Mouse (Mus musculus): Measurements from ENCODE around the gene Chst8.

Chst8 gene

GRCm38 (mm10) chr7:34752151-34752762, 60.3 kb downstream of the Chst8 start:
- in situ Hi-C loops (cut with MboI, MseI) = no loop called here

GRCm38 (mm10) chr7:34750350-34750749, 62.2 kb downstream of the Chst8 start:
- in situ Hi-C loops (cut with MboI, MseI) = no loop called here

GRCm38 (mm10) chr7:34749753-34750152, 62.8 kb downstream of the Chst8 start:
- in situ Hi-C loops (cut with MboI, MseI) = no loop called here

GRCm38 (mm10) chr7:34748501-34748900, 64.0 kb downstream of the Chst8 start:
- in situ Hi-C loops (cut with MboI, MseI) = no loop called here

- in situ Hi-C loops (cut with MboI, MseI) = no loop called here
These were observed 64.8 kb downstream of the Chst8 start for GRCm38 (mm10) chr7:34747661-34748060.

- in situ Hi-C loops (cut with MboI, MseI) = no loop called here
These were observed 65.9 kb downstream of the Chst8 start for GRCm38 (mm10) chr7:34746586-34746985.

- in situ Hi-C loops (cut with MboI, MseI) = no loop called here
These were observed 66.3 kb downstream of the Chst8 start for GRCm38 (mm10) chr7:34746165-34746564.

GRCm38 (mm10) chr7:34745426-34745825, 67.1 kb downstream of the Chst8 start:
- in situ Hi-C loops (cut with MboI, MseI) = no loop called here

- in situ Hi-C loops (cut with MboI, MseI) = no loop called here
These were observed 67.5 kb downstream of the Chst8 start for GRCm38 (mm10) chr7:34744994-34745393.

GRCm38 (mm10) chr7:34743411-34744085, 69.0 kb downstream of the Chst8 start:
- in situ Hi-C loops (cut with MboI, MseI) = no loop called here

GRCm38 (mm10) chr7:34739371-34739770, 73.1 kb downstream of the Chst8 start:
- in situ Hi-C loops (cut with MboI, MseI) = no loop called here

GRCm38 (mm10) chr7:34737206-34737605, 75.3 kb downstream of the Chst8 start:
- in situ Hi-C loops (cut with MboI, MseI) = no loop called here

GRCm38 (mm10) chr7:34734348-34734747, 78.2 kb downstream of the Chst8 start:
- in situ Hi-C loops (cut with MboI, MseI) = no loop called here

- in situ Hi-C loops (cut with MboI, MseI) = no loop called here
These were observed 83.6 kb downstream of the Chst8 start for GRCm38 (mm10) chr7:34728931-34729330.

- in situ Hi-C loops (cut with MboI, MseI) = no loop called here
These were observed 87.3 kb downstream of the Chst8 start for GRCm38 (mm10) chr7:34725206-34725605.

GRCm38 (mm10) chr7:34722551-34723230, 89.8 kb downstream of the Chst8 start:
- in situ Hi-C loops (cut with MboI, MseI) = no loop called here

- in situ Hi-C loops (cut with MboI, MseI) = no loop called here
These were observed 90.4 kb downstream of the Chst8 start for GRCm38 (mm10) chr7:34722151-34722550.

GRCm38 (mm10) chr7:34721650-34722048, 90.9 kb downstream of the Chst8 start:
- in situ Hi-C loops (cut with MboI, MseI) = no loop called here

- in situ Hi-C loops (cut with MboI, MseI) = no loop called here
These were observed 91.4 kb downstream of the Chst8 start for GRCm38 (mm10) chr7:34720882-34721649.

- in situ Hi-C loops (cut with MboI, MseI) = no loop called here
These were observed 92.9 kb downstream of the Chst8 start for GRCm38 (mm10) chr7:34719599-34719998.

GRCm38 (mm10) chr7:34718651-34719050, 93.9 kb downstream of the Chst8 start:
- in situ Hi-C loops (cut with MboI, MseI) = no loop called here

GRCm38 (mm10) chr7:34717161-34717810, 95.2 kb downstream of the Chst8 start:
- in situ Hi-C loops (cut with MboI, MseI) = no loop called here
